Mouse (Mus musculus): ENCODE data around the gene Gm49711. TPM values are rescaled to one million over a fixed set of nuclear protein-coding genes. Genes with fewer than 3 reads are reported as not detected.
"Not testable (repeated sequence)": the region's sequence is repeated elsewhere in the genome, so short reads cannot be mapped to it uniquely, and the experiment has no call there.

Gm49711 gene
- polyA plus RNA-seq, 1 experiment from 2014 or later, result 0.15 TPM

GRCm38 (mm10) chr16:92064801-92065200 is 6.7 kb downstream of the Gm49711 start:
- no peak overlapping the region for H3K9ac ChIP-seq
- no peak overlapping the region for H3K4me2 ChIP-seq
- no peaks in the 10 kb centered on the region for H3K9me3 ChIP-seq (replicated peaks)
- H3K27ac ChIP-seq (ENCODE audit: poor library complexity, severe bottlenecking), result no peak overlapping the region
- H3K27me3 ChIP-seq (replicated peaks), result no peaks in the 10 kb centered on the region
- 80% methylated on average over 2 of the region's 2 CpGs for WGBS
- H3K4me3 ChIP-seq, result no peak overlapping the region
- H3K36me3 ChIP-seq, result peaks cover 66% of the 10 kb centered on the region
- peaks cover 14% of the 10 kb centered on the region for H3K4me1 ChIP-seq (replicated peaks)
- no peak for ATAC-seq (ENCODE audit: insufficient number of reproducible peaks, low FRiP score)

GRCm38 (mm10) chr16:92070338-92070737 is 12.2 kb downstream of the Gm49711 start:
- no peak for ATAC-seq (ENCODE audit: insufficient number of reproducible peaks, low FRiP score)
- 78% methylated on average over 8 of the region's 8 CpGs for WGBS
- Histone ChIP-seq H3K27me3 (replicated peaks) (no peaks in the 10 kb centered on the region), H3K9me3 (replicated peaks) (no peaks in the 10 kb centered on the region), H3K4me1 (replicated peaks) (no peaks in the 10 kb centered on the region), H3K27ac (ENCODE audit: poor library complexity, severe bottlenecking) (no peak overlapping the region), H3K4me2 (no peak overlapping the region), H3K36me3 (peaks cover 59% of the 10 kb centered on the region), H3K9ac (no peak overlapping the region), H3K4me3 (no peak overlapping the region)

- peaks cover 31% of the 10 kb centered on the region for H3K36me3 ChIP-seq
- no peaks in the 10 kb centered on the region for H3K27me3 ChIP-seq (replicated peaks)
- no peak overlapping the region for H3K4me2 ChIP-seq
- 92% methylated on average over 8 of the region's 8 CpGs for WGBS
- no peak for ATAC-seq (ENCODE audit: insufficient number of reproducible peaks, low FRiP score)
- H3K9ac ChIP-seq, result no peak overlapping the region
- no peak overlapping the region for H3K4me3 ChIP-seq
- H3K9me3 ChIP-seq (replicated peaks), result no peaks in the 10 kb centered on the region
- H3K27ac ChIP-seq (ENCODE audit: poor library complexity, severe bottlenecking), result no peak overlapping the region
- H3K4me1 ChIP-seq (replicated peaks), result no peaks in the 10 kb centered on the region
Observed at GRCm38 (mm10) chr16:92076797-92077196, 18.7 kb downstream of the Gm49711 start.

- Histone ChIP-seq H3K27ac (ENCODE audit: poor library complexity, severe bottlenecking) (no peak overlapping the region), H3K4me2 (no peak overlapping the region), H3K27me3 (replicated peaks) (no peaks in the 10 kb centered on the region), H3K4me3 (no peak overlapping the region), H3K36me3 (peaks cover 12% of the 10 kb centered on the region), H3K9me3 (replicated peaks) (no peaks in the 10 kb centered on the region), H3K4me1 (replicated peaks) (0 out of 2 replicates have a peak, but pooled peaks cover under 1% of the 10 kb centered on the region), H3K9ac (no peak overlapping the region)
- 79% methylated on average over 10 of the region's 10 CpGs for WGBS
- no peak for ATAC-seq (ENCODE audit: insufficient number of reproducible peaks, low FRiP score)
Observed at GRCm38 (mm10) chr16:92083771-92084453, 25.8 kb downstream of the Gm49711 start.

GRCm38 (mm10) chr16:92089225-92089624 is 31.1 kb downstream of the Gm49711 start:
- H3K4me3 ChIP-seq, result no peak overlapping the region
- 65% methylated on average over 3 of the region's 3 CpGs for WGBS
- no peak overlapping the region for H3K4me2 ChIP-seq
- no peak overlapping the region for H3K27ac ChIP-seq (ENCODE audit: poor library complexity, severe bottlenecking)
- 0 out of 2 replicates have a peak, but pooled peaks cover 7% of the 10 kb centered on the region for H3K4me1 ChIP-seq (replicated peaks)
- ATAC-seq (ENCODE audit: insufficient number of reproducible peaks, low FRiP score), result no peak
- H3K9ac ChIP-seq, result no peak overlapping the region
- H3K36me3 ChIP-seq, result no peaks in the 10 kb centered on the region
- H3K9me3 ChIP-seq (replicated peaks), result no peaks in the 10 kb centered on the region
- no peaks in the 10 kb centered on the region for H3K27me3 ChIP-seq (replicated peaks)

GRCm38 (mm10) chr16:92091876-92092275 is 33.8 kb downstream of the Gm49711 start:
- Histone ChIP-seq H3K9me3 (replicated peaks) (no peaks in the 10 kb centered on the region), H3K4me1 (replicated peaks) (0 out of 2 replicates have a peak, but pooled peaks cover 7% of the 10 kb centered on the region), H3K36me3 (no peaks in the 10 kb centered on the region), H3K27me3 (replicated peaks) (no peaks in the 10 kb centered on the region), H3K27ac (ENCODE audit: poor library complexity, severe bottlenecking) (no peak overlapping the region), H3K4me2 (no peak overlapping the region), H3K9ac (no peak overlapping the region), H3K4me3 (no peak overlapping the region)
- no peak for ATAC-seq (ENCODE audit: insufficient number of reproducible peaks, low FRiP score)
- WGBS, result 68% methylated on average over 5 of the region's 5 CpGs

- H3K27ac ChIP-seq (ENCODE audit: poor library complexity, severe bottlenecking), result no peak overlapping the region
- 85% methylated on average over 10 of the region's 10 CpGs for WGBS
- peaks cover 6% of the 10 kb centered on the region for H3K4me1 ChIP-seq (replicated peaks)
Observed at GRCm38 (mm10) chr16:92098351-92099051, 40.4 kb downstream of the Gm49711 start.

GRCm38 (mm10) chr16:92099598-92099997 is 41.5 kb downstream of the Gm49711 start:
- Histone ChIP-seq H3K27me3 (replicated peaks) (no peaks in the 10 kb centered on the region), H3K9me3 (replicated peaks) (no peaks in the 10 kb centered on the region), H3K9ac (no peak overlapping the region), H3K4me3 (no peak overlapping the region), H3K27ac (ENCODE audit: poor library complexity, severe bottlenecking) (no peak overlapping the region), H3K4me1 (replicated peaks) (peaks cover 15% of the 10 kb centered on the region), H3K36me3 (peaks cover 18% of the 10 kb centered on the region), H3K4me2 (no peak overlapping the region)
- ATAC-seq (ENCODE audit: insufficient number of reproducible peaks, low FRiP score), result no peak
- 88% methylated on average over 16 of the region's 16 CpGs for WGBS

More at GRCm38 (mm10) chr16:92098351-92099051, 40.4 kb downstream of the Gm49711 start:
- H3K36me3 ChIP-seq, result peaks cover 18% of the 10 kb centered on the region
- H3K4me2 ChIP-seq, result no peak overlapping the region
- ATAC-seq (ENCODE audit: insufficient number of reproducible peaks, low FRiP score), result no peak
- H3K9me3 ChIP-seq (replicated peaks), result no peaks in the 10 kb centered on the region
- no peak overlapping the region for H3K4me3 ChIP-seq
- H3K27me3 ChIP-seq (replicated peaks), result no peaks in the 10 kb centered on the region
- no peak overlapping the region for H3K9ac ChIP-seq

- Histone ChIP-seq H3K27me3 (replicated peaks) (no peaks in the 10 kb centered on the region), H3K9me3 (replicated peaks) (no peaks in the 10 kb centered on the region), H3K4me2 (no peak overlapping the region), H3K36me3 (peaks cover 18% of the 10 kb centered on the region), H3K4me1 (replicated peaks) (peaks cover 20% of the 10 kb centered on the region), H3K9ac (no peak overlapping the region), H3K4me3 (no peak overlapping the region), H3K27ac (ENCODE audit: poor library complexity, severe bottlenecking) (no peak overlapping the region)
- 85% methylated on average over 4 of the region's 4 CpGs for WGBS
- ATAC-seq (ENCODE audit: insufficient number of reproducible peaks, low FRiP score), result no peak
Observed at GRCm38 (mm10) chr16:92100111-92100510, 42.0 kb downstream of the Gm49711 start.

- peaks cover 23% of the 10 kb centered on the region for H3K4me1 ChIP-seq (replicated peaks)
Observed at GRCm38 (mm10) chr16:92102115-92102514, 44.0 kb downstream of the Gm49711 start.

GRCm38 (mm10) chr16:92102931-92103330 is 44.8 kb downstream of the Gm49711 start:
- not testable (repeated sequence) for H3K9ac ChIP-seq; ATAC-seq (ENCODE audit: insufficient number of reproducible peaks, low FRiP score); H3K9me3 ChIP-seq (replicated peaks); H3K27me3 ChIP-seq (replicated peaks); H3K4me2 ChIP-seq; H3K27ac ChIP-seq (ENCODE audit: poor library complexity, severe bottlenecking); H3K4me3 ChIP-seq
- H3K4me1 ChIP-seq (replicated peaks), result peaks cover 23% of the 10 kb centered on the region
- peaks cover 18% of the 10 kb centered on the region for H3K36me3 ChIP-seq
- WGBS, result 79% methylated on average over 7 of the region's 7 CpGs

More at GRCm38 (mm10) chr16:92102115-92102514, 44.0 kb downstream of the Gm49711 start:
- Histone ChIP-seq H3K27me3 (replicated peaks) (no peaks in the 10 kb centered on the region), H3K9ac (no peak overlapping the region), H3K27ac (ENCODE audit: poor library complexity, severe bottlenecking) (no peak overlapping the region; the same call in 1 of the 2 replicates), H3K4me2 (no peak overlapping the region), H3K36me3 (peaks cover 18% of the 10 kb centered on the region), H3K4me3 (no peak overlapping the region), H3K9me3 (replicated peaks) (no peaks in the 10 kb centered on the region)
- 81% methylated on average over 5 of the region's 5 CpGs for WGBS
- no peak for ATAC-seq (ENCODE audit: insufficient number of reproducible peaks, low FRiP score)
